Mouse (Mus musculus): ENCODE data around the gene Ephb1. TPM values are rescaled to one million over a fixed set of nuclear protein-coding genes. Genes with fewer than 3 reads are reported as not detected.

Gene Ephb1
- total and polyA plus RNA-seq, 3 experiments = not detected

GRCm38 (mm10) chr9:102309278-102309677 is 45.2 kb downstream of the Ephb1 start:
- DNase-seq (ENCODE audit: low read depth, low spot score) = no peak

GRCm38 (mm10) chr9:102307656-102308055 is 46.8 kb downstream of the Ephb1 start:
- no peaks in the 10 kb centered on the region for H3K79me2 ChIP-seq (ENCODE audit: control insufficient read depth, insufficient read depth, low read length, poor library complexity)
- TF ChIP-seq KAT2A (conservative IDR thresholded peaks at IDR 0.05; ENCODE audit: low read depth, low read length) (no peak), E2F4 (IDR thresholded peaks at IDR 0.05; ENCODE audit: borderline replicate concordance, low read depth, low read length) (no peak), NRF1 (IDR thresholded peaks at IDR 0.05; ENCODE audit: insufficient read depth, low read depth, low read length, poor library complexity, severe bottlenecking) (no peak), HCFC1 (IDR thresholded peaks at IDR 0.05; ENCODE audit: low read depth, low read length) (no peak), UBTF (IDR thresholded peaks at IDR 0.05; ENCODE audit: borderline replicate concordance, insufficient read depth, low read depth, low read length) (no peak), CHD1 (IDR thresholded peaks at IDR 0.05; ENCODE audit: low read depth, low read length) (no peak), ZC3H11A (IDR thresholded peaks at IDR 0.05; ENCODE audit: low read depth, low read length) (no peak), SIN3A (IDR thresholded peaks at IDR 0.05; ENCODE audit: low read length) (no peak), MYC (IDR thresholded peaks at IDR 0.05; ENCODE audit: low read depth, low read length) (no peak)
- no peaks in the 10 kb centered on the region for H3K4me1 ChIP-seq (ENCODE audit: control insufficient read depth in 1 of 2, insufficient read depth in 2 of 2, low read length in 2 of 2)
- H3K4me3 ChIP-seq (ENCODE audit: control insufficient read depth in 1 of 2, insufficient read depth in 1 of 2, low read depth in 2 of 2, low read length in 2 of 2) = no peak overlapping the region
- H3K9me3 ChIP-seq (replicated peaks; ENCODE audit: insufficient read depth, low read length) = no peaks in the 10 kb centered on the region
- no peak overlapping the region for H3K27ac ChIP-seq (ENCODE audit: control insufficient read depth, low read depth, low read length)
- no peaks in the 10 kb centered on the region for H3K36me3 ChIP-seq (ENCODE audit: control insufficient read depth in 1 of 2, insufficient read depth in 2 of 2, low read length in 2 of 2)
- H3K27me3 ChIP-seq (ENCODE audit: control insufficient read depth in 1 of 2, insufficient read depth in 2 of 2, low read length in 2 of 2) = no peaks in the 10 kb centered on the region
- no peak for DNase-seq (ENCODE audit: low read depth, low spot score)
- no peak overlapping the region for H3K9ac ChIP-seq (ENCODE audit: control insufficient read depth, low read depth, low read length, poor library complexity, severe bottlenecking)

More at GRCm38 (mm10) chr9:102309278-102309677, 45.2 kb downstream of the Ephb1 start:
- Histone ChIP-seq H3K36me3 (ENCODE audit: control insufficient read depth in 1 of 2, insufficient read depth in 2 of 2, low read length in 2 of 2) (no peaks in the 10 kb centered on the region), H3K9me3 (replicated peaks; ENCODE audit: insufficient read depth, low read length) (no peaks in the 10 kb centered on the region), H3K27ac (ENCODE audit: control insufficient read depth, low read depth, low read length) (no peak overlapping the region), H3K79me2 (ENCODE audit: control insufficient read depth, insufficient read depth, low read length, poor library complexity) (no peaks in the 10 kb centered on the region), H3K27me3 (ENCODE audit: control insufficient read depth in 1 of 2, insufficient read depth in 2 of 2, low read length in 2 of 2) (no peaks in the 10 kb centered on the region), H3K4me1 (ENCODE audit: control insufficient read depth in 1 of 2, insufficient read depth in 2 of 2, low read length in 2 of 2) (no peaks in the 10 kb centered on the region), H3K9ac (ENCODE audit: control insufficient read depth, low read depth, low read length, poor library complexity, severe bottlenecking) (no peak overlapping the region), H3K4me3 (ENCODE audit: control insufficient read depth in 1 of 2, insufficient read depth in 1 of 2, low read depth in 2 of 2, low read length in 2 of 2) (no peak overlapping the region)
- TF ChIP-seq KAT2A (conservative IDR thresholded peaks at IDR 0.05; ENCODE audit: low read depth, low read length) = no peak
- no peak for TF ChIP-seq ZC3H11A (IDR thresholded peaks at IDR 0.05; ENCODE audit: low read depth, low read length)
- no peak for TF ChIP-seq MAFK (IDR thresholded peaks at IDR 0.05; ENCODE audit: borderline replicate concordance, low read depth, low read length)
- no peak for TF ChIP-seq RCOR1 (IDR thresholded peaks at IDR 0.05; ENCODE audit: low read depth, low read length)
- no peak for TF ChIP-seq MEF2A (IDR thresholded peaks at IDR 0.05; ENCODE audit: extremely low read depth, insufficient replicate concordance, low read depth, low read length, poor library complexity, severe bottlenecking)
- no peak for TF ChIP-seq UBTF (IDR thresholded peaks at IDR 0.05; ENCODE audit: borderline replicate concordance, insufficient read depth, low read depth, low read length)
- no peak for TF ChIP-seq POLR2AphosphoS5 (IDR thresholded peaks at IDR 0.05; ENCODE audit: borderline replicate concordance, low read depth, low read length)
- TF ChIP-seq BHLHE40 (IDR thresholded peaks at IDR 0.05; ENCODE audit: borderline replicate concordance, low read depth, low read length) = no peak
- no peak for TF ChIP-seq NRF1 (IDR thresholded peaks at IDR 0.05; ENCODE audit: insufficient read depth, low read depth, low read length, poor library complexity, severe bottlenecking)
- no peak for TF ChIP-seq HCFC1 (IDR thresholded peaks at IDR 0.05; ENCODE audit: low read depth, low read length)
- TF ChIP-seq TAL1 (IDR thresholded peaks at IDR 0.05; ENCODE audit: low read length) = no peak
- TF ChIP-seq MYC (IDR thresholded peaks at IDR 0.05; ENCODE audit: low read depth, low read length) = no peak
- TF ChIP-seq GABPA (IDR thresholded peaks at IDR 0.05; ENCODE audit: low read depth, low read length) = no peak
- TF ChIP-seq MXI1 (IDR thresholded peaks at IDR 0.05; ENCODE audit: low read depth, low read length) = no peak
- no peak for TF ChIP-seq MYB (IDR thresholded peaks at IDR 0.05; ENCODE audit: low read depth, low read length)
- TF ChIP-seq ETS1 (IDR thresholded peaks at IDR 0.05; ENCODE audit: low read depth, low read length) = no peak
- TF ChIP-seq CTCF (IDR thresholded peaks at IDR 0.05 in 2 of 3, conservative IDR thresholded peaks at IDR 0.05 in 1 of 3; ENCODE audit: control insufficient read depth in 1 of 3, insufficient read depth in 1 of 3, low read depth in 2 of 3, low read length in 3 of 3, poor library complexity in 1 of 3, severe bottlenecking in 1 of 3) = no peak
- no peak for TF ChIP-seq JUND (IDR thresholded peaks at IDR 0.05; ENCODE audit: low read depth, low read length)
- TF ChIP-seq NELFE (IDR thresholded peaks at IDR 0.05; ENCODE audit: low read depth, low read length) = no peak
- no peak for TF ChIP-seq CHD1 (IDR thresholded peaks at IDR 0.05; ENCODE audit: low read depth, low read length)
